Mouse (Mus musculus) lung, embryonic 15.5 days (tissue): ENCODE measurements around the gene Mdga1. TPM values are rescaled to one million over a fixed set of nuclear protein-coding genes. Genes with fewer than 3 reads are reported as not detected.

Experiments used
- ATAC-seq: fragments of 200-750 bp; cut with Nextera tagmentation; 2 replicates; pipeline ENCODE4 v1.8.0; 2017; ENCODE audit warnings: moderate number of reproducible peaks, borderline replicate concordance; ENCODE audit not compliant: low FRiP score, low TSS enrichment; ENCODE audit errors: extremely low read depth
- H3K27ac ChIP-seq: fragments of 300-500 bp; sonication (generic); 2 replicates; pipeline ENCODE4 v1.5.1; 2015; ENCODE audit warnings: moderate library complexity, mild to moderate bottlenecking, inconsistent platforms
- H3K27me3 ChIP-seq: fragments of 300-500 bp; sonication (generic); 2 replicates; pipeline ENCODE4 v1.6.1; 2015; ENCODE audit warnings: inconsistent platforms
- H3K36me3 ChIP-seq: fragments of 300-500 bp; sonication (generic); 2 replicates; pipeline ENCODE4 v1.6.1; 2015; ENCODE audit warnings: inconsistent platforms
- H3K4me1 ChIP-seq: fragments of 300-500 bp; sonication (generic); 2 replicates; pipeline ENCODE4 v1.6.1; 2015; ENCODE audit warnings: inconsistent platforms
- H3K4me2 ChIP-seq: fragments of 300-500 bp; sonication (generic); 2 replicates; pipeline ENCODE4 v1.6.1; 2015; ENCODE audit warnings: inconsistent platforms, mild to moderate bottlenecking, moderate library complexity
- H3K4me3 ChIP-seq: fragments of 300-500 bp; sonication (generic); 2 replicates; pipeline ENCODE4 v1.5.1; 2015; ENCODE audit warnings: mild to moderate bottlenecking, inconsistent platforms
- H3K9ac ChIP-seq: fragments of 300-500 bp; sonication (generic); 2 replicates; pipeline ENCODE4 v1.6.1; 2015; ENCODE audit warnings: inconsistent platforms
- H3K9me3 ChIP-seq: fragments of 300-500 bp; sonication (generic); 2 replicates; pipeline ENCODE4 v1.6.1; 2016; ENCODE audit warnings: inconsistent platforms
- WGBS: fragments of 180-500 bp; shearing (Covaris S2); methylation state at CpG from one replicate; pipeline ENCODE4 v1.1.7; 2015; 5-methylcytosine and 5-hydroxymethylcytosine counted together
- polyA plus RNA-seq: library from polyadenylated mRNA; unstranded; fragments of >200 nt; fragmentation: Nextera tagmentation; extraction: Ambion mirVana; gene quantifications from 2 replicates; pipeline ENCODE4 v1.2.1, GENCODE M21; 2015

Mdga1 gene
- polyA plus RNA-seq, 1 experiment from 2014 or later = 4.2 TPM

- no peak overlapping the region for H3K4me2 ChIP-seq
- H3K27ac ChIP-seq = no peak overlapping the region
- no peaks in the 10 kb centered on the region for H3K36me3 ChIP-seq
- H3K4me3 ChIP-seq = no peak overlapping the region
- 88% methylated on average over 5 of the region's 5 CpGs for WGBS
- no peak overlapping the region for H3K9ac ChIP-seq
- no peaks in the 10 kb centered on the region for H3K27me3 ChIP-seq
- H3K4me1 ChIP-seq = no peaks in the 10 kb centered on the region
- no peaks in the 10 kb centered on the region for H3K9me3 ChIP-seq
- ATAC-seq = no peak
These were observed 26.1 kb upstream of the Mdga1 start for GRCm38 (mm10) chr17:29995986-29996385.

- no peak for ATAC-seq
- H3K4me2 ChIP-seq = no peak overlapping the region
- no peaks in the 10 kb centered on the region for H3K9me3 ChIP-seq
- WGBS = 76% methylated on average over 4 of the region's 4 CpGs
- H3K27ac ChIP-seq = no peak overlapping the region
- no peak overlapping the region for H3K9ac ChIP-seq
- H3K4me1 ChIP-seq = no peaks in the 10 kb centered on the region
- H3K4me3 ChIP-seq = no peak overlapping the region
- H3K27me3 ChIP-seq = no peaks in the 10 kb centered on the region
- no peaks in the 10 kb centered on the region for H3K36me3 ChIP-seq
These were observed 24.6 kb upstream of the Mdga1 start for GRCm38 (mm10) chr17:29994459-29994858.

GRCm38 (mm10) chr17:29994011-29994410, 24.1 kb upstream of the Mdga1 start:
- Histone ChIP-seq H3K9me3 (no peaks in the 10 kb centered on the region), H3K9ac (no peak overlapping the region), H3K4me3 (no peak overlapping the region), H3K4me1 (no peaks in the 10 kb centered on the region), H3K36me3 (no peaks in the 10 kb centered on the region), H3K27ac (no peak overlapping the region), H3K27me3 (no peaks in the 10 kb centered on the region), H3K4me2 (no peak overlapping the region)
- WGBS = 74% methylated on average over 3 of the region's 3 CpGs
- no peak for ATAC-seq

GRCm38 (mm10) chr17:29993488-29993887, 23.6 kb upstream of the Mdga1 start:
- Histone ChIP-seq H3K27ac (no peak overlapping the region), H3K9ac (no peak overlapping the region), H3K4me2 (no peak overlapping the region), H3K9me3 (no peaks in the 10 kb centered on the region), H3K36me3 (no peaks in the 10 kb centered on the region), H3K4me1 (no peaks in the 10 kb centered on the region), H3K27me3 (no peaks in the 10 kb centered on the region), H3K4me3 (no peak overlapping the region)
- ATAC-seq = no peak
- WGBS = 66% methylated on average over 8 of the region's 8 CpGs

- 73% methylated on average over 2 of the region's 2 CpGs for WGBS
- Histone ChIP-seq H3K4me1 (no peaks in the 10 kb centered on the region), H3K9me3 (no peaks in the 10 kb centered on the region), H3K36me3 (no peaks in the 10 kb centered on the region), H3K27ac (no peak overlapping the region), H3K9ac (no peak overlapping the region), H3K4me2 (no peak overlapping the region), H3K27me3 (no peaks in the 10 kb centered on the region), H3K4me3 (no peak overlapping the region)
- no peak for ATAC-seq
These were observed 21.0 kb upstream of the Mdga1 start for GRCm38 (mm10) chr17:29990845-29991244.

- no peak overlapping the region for H3K9ac ChIP-seq
- WGBS = 84% methylated on average over 3 of the region's 3 CpGs
- no peaks in the 10 kb centered on the region for H3K9me3 ChIP-seq
- H3K27ac ChIP-seq = no peak overlapping the region
- no peak overlapping the region for H3K4me2 ChIP-seq
- ATAC-seq = no peak
- H3K27me3 ChIP-seq = no peaks in the 10 kb centered on the region
- H3K4me3 ChIP-seq = no peak overlapping the region
- no peaks in the 10 kb centered on the region for H3K36me3 ChIP-seq
- peaks cover 5% of the 10 kb centered on the region for H3K4me1 ChIP-seq
These were observed 20.2 kb upstream of the Mdga1 start for GRCm38 (mm10) chr17:29990136-29990535.

- no peak overlapping the region for H3K4me3 ChIP-seq
- peaks cover 9% of the 10 kb centered on the region for H3K4me1 ChIP-seq
- ATAC-seq = no peak
- WGBS = 91% methylated on average over 5 of the region's 5 CpGs
- no peak overlapping the region for H3K27ac ChIP-seq
- no peaks in the 10 kb centered on the region for H3K27me3 ChIP-seq
- no peak overlapping the region for H3K4me2 ChIP-seq
- no peak overlapping the region for H3K9ac ChIP-seq
- no peaks in the 10 kb centered on the region for H3K36me3 ChIP-seq
- no peaks in the 10 kb centered on the region for H3K9me3 ChIP-seq
These were observed 19.8 kb upstream of the Mdga1 start for GRCm38 (mm10) chr17:29989653-29990052.

- Histone ChIP-seq H3K4me2 (no peak overlapping the region), H3K9ac (no peak overlapping the region), H3K36me3 (no peaks in the 10 kb centered on the region), H3K9me3 (no peaks in the 10 kb centered on the region), H3K4me3 (no peak overlapping the region), H3K27me3 (no peaks in the 10 kb centered on the region), H3K27ac (no peak overlapping the region), H3K4me1 (peaks cover 9% of the 10 kb centered on the region)
- WGBS = 13% methylated on average over 5 of the region's 5 CpGs
- ATAC-seq = no peak
These were observed 18.3 kb upstream of the Mdga1 start for GRCm38 (mm10) chr17:29988141-29988540.

GRCm38 (mm10) chr17:29985534-29985933, 15.6 kb upstream of the Mdga1 start:
- ATAC-seq = peak; percentile 59; the same call in 1 of the 2 replicates
- peak overlapping the region; percentile 38 for H3K27ac ChIP-seq

GRCm38 (mm10) chr17:29984931-29985330, 15.0 kb upstream of the Mdga1 start:
- Histone ChIP-seq H3K27me3 (no peaks in the 10 kb centered on the region), H3K4me3 (no peak overlapping the region), H3K9ac (no peak overlapping the region), H3K4me2 (no peak overlapping the region), H3K4me1 (peaks cover 9% of the 10 kb centered on the region), H3K36me3 (no peaks in the 10 kb centered on the region), H3K9me3 (no peaks in the 10 kb centered on the region), H3K27ac (peak overlapping the region; percentile 38)
- WGBS = 67% methylated on average over 7 of the region's 7 CpGs
- ATAC-seq = no peak

More at GRCm38 (mm10) chr17:29985534-29985933, 15.6 kb upstream of the Mdga1 start:
- 11% methylated on average over 3 of the region's 3 CpGs for WGBS
- H3K4me1 ChIP-seq = peaks cover 9% of the 10 kb centered on the region
- no peaks in the 10 kb centered on the region for H3K9me3 ChIP-seq
- no peaks in the 10 kb centered on the region for H3K27me3 ChIP-seq
- no peaks in the 10 kb centered on the region for H3K36me3 ChIP-seq
- no peak overlapping the region for H3K4me2 ChIP-seq
- H3K4me3 ChIP-seq = no peak overlapping the region
- H3K9ac ChIP-seq = no peak overlapping the region

GRCm38 (mm10) chr17:29983190-29983589, 13.3 kb upstream of the Mdga1 start:
- Histone ChIP-seq H3K36me3 (no peaks in the 10 kb centered on the region), H3K9me3 (no peaks in the 10 kb centered on the region), H3K4me2 (no peak overlapping the region), H3K27ac (no peak overlapping the region), H3K4me1 (peaks cover 9% of the 10 kb centered on the region), H3K4me3 (no peak overlapping the region), H3K27me3 (no peaks in the 10 kb centered on the region), H3K9ac (no peak overlapping the region)
- no peak for ATAC-seq
- 75% methylated on average over 5 of the region's 5 CpGs for WGBS

- Histone ChIP-seq H3K4me2 (no peak overlapping the region), H3K27ac (no peak overlapping the region), H3K4me3 (no peak overlapping the region), H3K4me1 (peaks cover 9% of the 10 kb centered on the region), H3K27me3 (no peaks in the 10 kb centered on the region), H3K9me3 (no peaks in the 10 kb centered on the region), H3K36me3 (no peaks in the 10 kb centered on the region), H3K9ac (no peak overlapping the region)
- WGBS = 60% methylated on average over 8 of the region's 8 CpGs
- ATAC-seq = no peak
These were observed 11.7 kb upstream of the Mdga1 start for GRCm38 (mm10) chr17:29981568-29981967.

GRCm38 (mm10) chr17:29979841-29980240, 10.0 kb upstream of the Mdga1 start:
- Histone ChIP-seq H3K27me3 (no peaks in the 10 kb centered on the region), H3K27ac (no peak overlapping the region), H3K4me1 (peaks cover 1% of the 10 kb centered on the region), H3K9me3 (no peaks in the 10 kb centered on the region), H3K4me2 (no peak overlapping the region), H3K9ac (no peak overlapping the region), H3K36me3 (no peaks in the 10 kb centered on the region), H3K4me3 (no peak overlapping the region)
- WGBS = 66% methylated on average over 7 of the region's 7 CpGs
- ATAC-seq = no peak
